Mouse (Mus musculus): ENCODE data around the gene Gm20388. TPM values are rescaled to one million over a fixed set of nuclear protein-coding genes. Genes with fewer than 3 reads are reported as not detected.

Gene Gm20388
- polyA plus RNA-seq, 1 experiment: 18.7 TPM

GRCm38 (mm10) chr8:120368814-120369649 is 458.4 kb downstream of the Gm20388 start:
- WGBS: 20% methylated on average over 11 of the region's 11 CpGs
- Histone ChIP-seq H3K27ac (ENCODE audit: insufficient read depth, low read length) (no peak overlapping the region), H3K4me3 (replicated peaks; ENCODE audit: insufficient read depth, low read depth, low read length) (no peak overlapping the region), H3K27me3 (ENCODE audit: control insufficient read depth, insufficient read depth, low read length) (no peaks in the 10 kb centered on the region), H3K4me1 (ENCODE audit: control insufficient read depth, insufficient read depth, low read length) (peaks cover 23% of the 10 kb centered on the region)
- TF ChIP-seq POLR2A (IDR thresholded peaks at IDR 0.05; ENCODE audit: borderline replicate concordance, insufficient read depth, low read length): no peak
- TF ChIP-seq CTCF (IDR thresholded peaks at IDR 0.05; ENCODE audit: borderline replicate concordance, insufficient read depth, low read depth, low read length): 0 out of 2 replicates have a peak, but pooled peaks have one; percentile 3
- DNase-seq: peak; percentile 69 to 78

GRCm38 (mm10) chr8:120369956-120370355 is 459.3 kb downstream of the Gm20388 start:
- Histone ChIP-seq H3K4me3 (replicated peaks; ENCODE audit: insufficient read depth, low read depth, low read length) (no peak overlapping the region), H3K4me1 (ENCODE audit: control insufficient read depth, insufficient read depth, low read length) (peaks cover 31% of the 10 kb centered on the region), H3K27ac (ENCODE audit: insufficient read depth, low read length) (no peak overlapping the region), H3K27me3 (ENCODE audit: control insufficient read depth, insufficient read depth, low read length) (no peaks in the 10 kb centered on the region)
- DNase-seq: no peak
- WGBS: 41% methylated on average over 7 of the region's 7 CpGs
- TF ChIP-seq CTCF (IDR thresholded peaks at IDR 0.05; ENCODE audit: borderline replicate concordance, insufficient read depth, low read depth, low read length) (no peak), POLR2A (IDR thresholded peaks at IDR 0.05; ENCODE audit: borderline replicate concordance, insufficient read depth, low read length) (no peak)

- H3K27me3 ChIP-seq (ENCODE audit: control insufficient read depth, insufficient read depth, low read length): no peaks in the 10 kb centered on the region
- DNase-seq: no peak
- TF ChIP-seq CTCF (IDR thresholded peaks at IDR 0.05; ENCODE audit: borderline replicate concordance, insufficient read depth, low read depth, low read length) (no peak), POLR2A (IDR thresholded peaks at IDR 0.05; ENCODE audit: borderline replicate concordance, insufficient read depth, low read length) (no peak)
- peaks cover 31% of the 10 kb centered on the region for H3K4me1 ChIP-seq (ENCODE audit: control insufficient read depth, insufficient read depth, low read length)
- 91% methylated on average over 4 of the region's 4 CpGs for WGBS
- no peak overlapping the region for H3K4me3 ChIP-seq (replicated peaks; ENCODE audit: insufficient read depth, low read depth, low read length)
- no peak overlapping the region for H3K27ac ChIP-seq (ENCODE audit: insufficient read depth, low read length)
These were observed 459.8 kb downstream of the Gm20388 start for GRCm38 (mm10) chr8:120370461-120370860.

GRCm38 (mm10) chr8:120371146-120371545 is 460.5 kb downstream of the Gm20388 start:
- Histone ChIP-seq H3K27me3 (ENCODE audit: control insufficient read depth, insufficient read depth, low read length) (no peaks in the 10 kb centered on the region), H3K4me3 (replicated peaks; ENCODE audit: insufficient read depth, low read depth, low read length) (no peak overlapping the region), H3K27ac (ENCODE audit: insufficient read depth, low read length) (no peak overlapping the region), H3K4me1 (ENCODE audit: control insufficient read depth, insufficient read depth, low read length) (peaks cover 34% of the 10 kb centered on the region)
- no peak for DNase-seq
- no peak for TF ChIP-seq CTCF (IDR thresholded peaks at IDR 0.05; ENCODE audit: borderline replicate concordance, insufficient read depth, low read depth, low read length)
- no peak for TF ChIP-seq POLR2A (IDR thresholded peaks at IDR 0.05; ENCODE audit: borderline replicate concordance, insufficient read depth, low read length)
- 91% methylated on average over 5 of the region's 5 CpGs for WGBS

GRCm38 (mm10) chr8:120371725-120372457 is 461.2 kb downstream of the Gm20388 start:
- H3K27ac ChIP-seq (ENCODE audit: insufficient read depth, low read length): no peak overlapping the region
- no peak for TF ChIP-seq CTCF (IDR thresholded peaks at IDR 0.05; ENCODE audit: borderline replicate concordance, insufficient read depth, low read depth, low read length)
- no peak for TF ChIP-seq POLR2A (IDR thresholded peaks at IDR 0.05; ENCODE audit: borderline replicate concordance, insufficient read depth, low read length)
- no peak overlapping the region for H3K4me3 ChIP-seq (replicated peaks; ENCODE audit: insufficient read depth, low read depth, low read length)
- no peaks in the 10 kb centered on the region for H3K27me3 ChIP-seq (ENCODE audit: control insufficient read depth, insufficient read depth, low read length)
- DNase-seq: no peak
- peaks cover 32% of the 10 kb centered on the region for H3K4me1 ChIP-seq (ENCODE audit: control insufficient read depth, insufficient read depth, low read length)
- WGBS: 93% methylated on average over 8 of the region's 8 CpGs

GRCm38 (mm10) chr8:120372684-120373083 is 462.0 kb downstream of the Gm20388 start:
- Histone ChIP-seq H3K27me3 (ENCODE audit: control insufficient read depth, insufficient read depth, low read length) (no peaks in the 10 kb centered on the region), H3K4me1 (ENCODE audit: control insufficient read depth, insufficient read depth, low read length) (peaks cover 28% of the 10 kb centered on the region), H3K4me3 (replicated peaks; ENCODE audit: insufficient read depth, low read depth, low read length) (no peak overlapping the region), H3K27ac (ENCODE audit: insufficient read depth, low read length) (no peak overlapping the region)
- no peak for DNase-seq
- no peak for TF ChIP-seq POLR2A (IDR thresholded peaks at IDR 0.05; ENCODE audit: borderline replicate concordance, insufficient read depth, low read length)
- no peak for TF ChIP-seq CTCF (IDR thresholded peaks at IDR 0.05; ENCODE audit: borderline replicate concordance, insufficient read depth, low read depth, low read length)
- WGBS: over 99% methylated on average over 6 of the region's 6 CpGs

GRCm38 (mm10) chr8:120373621-120374020 is 463.0 kb downstream of the Gm20388 start:
- DNase-seq: no peak
- Histone ChIP-seq H3K27me3 (ENCODE audit: control insufficient read depth, insufficient read depth, low read length) (no peaks in the 10 kb centered on the region), H3K27ac (ENCODE audit: insufficient read depth, low read length) (no peak overlapping the region), H3K4me1 (ENCODE audit: control insufficient read depth, insufficient read depth, low read length) (peaks cover 31% of the 10 kb centered on the region), H3K4me3 (replicated peaks; ENCODE audit: insufficient read depth, low read depth, low read length) (no peak overlapping the region)
- 91% methylated on average over 3 of the region's 3 CpGs for WGBS
- TF ChIP-seq CTCF (IDR thresholded peaks at IDR 0.05; ENCODE audit: borderline replicate concordance, insufficient read depth, low read depth, low read length) (no peak), POLR2A (IDR thresholded peaks at IDR 0.05; ENCODE audit: borderline replicate concordance, insufficient read depth, low read length) (no peak)
